Mouse (Mus musculus) adrenal gland, postnatal 36 days (tissue): ENCODE results near the gene Sell. TPM values are rescaled to one million over a fixed set of nuclear protein-coding genes. Genes with fewer than 3 reads are reported as not detected.

Experiments used
- total RNA-seq, 2 experiments: library from RNA; stranded (reverse); gene quantifications; 2 replicates each; pipeline ENCODE4 v1.2.3; 2021

Sell gene
- total RNA-seq, 2 experiments from 2014 or later = 0.46 to 0.66 TPM

Other genes starting within 250 kb of the Sell start
- gene Scyl3, start 132.9 kb upstream of the Sell start, total RNA-seq = 10 to 100 TPM; 15.8 to 18.1 TPM
- gene BC055324, start 67.2 kb upstream of the Sell start, total RNA-seq = 1 to 10 TPM; 1.7 to 1.9 TPM
- 1 to 10 TPM; 2.6 to 2.8 TPM for gene Mettl18, start 67.1 kb upstream of the Sell start, total RNA-seq
- gene Sele, start 13.7 kb upstream of the Sell start, total RNA-seq = 1 to 10 TPM; 4.1 to 4.7 TPM
- 1 to 10 TPM in 1 of 2 experiments, under 1 TPM in 1; 0.79 to 2.0 TPM for gene Selp, start 53.3 kb downstream of the Sell start, total RNA-seq
- 10 to 100 TPM in 1 of 2 experiments, 1 to 10 TPM in 1; 2.3 to 10.6 TPM for gene F5, start 89.9 kb downstream of the Sell start, total RNA-seq
- gene Slc19a2, start 187.1 kb downstream of the Sell start, total RNA-seq = 10 to 100 TPM; 17.4 to 25.5 TPM
- gene Ccdc181, start 213.6 kb downstream of the Sell start, total RNA-seq = 10 to 100 TPM in 1 of 2 experiments, 1 to 10 TPM in 1; 7.9 to 11.1 TPM
- gene Nme7, start 242.1 kb downstream of the Sell start, total RNA-seq = 10 to 100 TPM; 13.2 to 19.8 TPM
- gene Blzf1, start 245.5 kb downstream of the Sell start, total RNA-seq = 10 to 100 TPM; 30.7 to 30.9 TPM